Mouse (Mus musculus) c-Kit-negative CD71-positive TER-119-positive erythroid progenitor cells, embryonic 14.5 days (primary cell): ENCODE results near the gene Hdac9.
"Not testable (repeated sequence)": the region's sequence is repeated elsewhere in the genome, so short reads cannot be mapped to it uniquely, and the experiment has no call there.

ENCODE experiments used
- DNase-seq: peaks from one replicate; pipeline ENCODE4 v3.0.0-alpha.2; 2013; ENCODE audit warnings: low read depth, low spot score

The Hdac9 gene

GRCm38 (mm10) chr12:34495940-34496339 is 421.0 kb downstream of the Hdac9 start:
- DNase-seq = no peak

- no peak for DNase-seq
Measured at GRCm38 (mm10) chr12:34489629-34490028, 427.3 kb downstream of the Hdac9 start.

GRCm38 (mm10) chr12:34487666-34488065 is 429.2 kb downstream of the Hdac9 start:
- DNase-seq = no peak

GRCm38 (mm10) chr12:34487021-34487420 is 429.9 kb downstream of the Hdac9 start:
- no peak for DNase-seq

- DNase-seq = no peak
Measured at GRCm38 (mm10) chr12:34486016-34486415, 430.9 kb downstream of the Hdac9 start.

- DNase-seq = no peak
Measured at GRCm38 (mm10) chr12:34481702-34482101, 435.2 kb downstream of the Hdac9 start.

- no peak for DNase-seq
Measured at GRCm38 (mm10) chr12:34472949-34473651, 443.8 kb downstream of the Hdac9 start.

- DNase-seq = no peak
Measured at GRCm38 (mm10) chr12:34472542-34472941, 444.4 kb downstream of the Hdac9 start.

- no peak for DNase-seq
Measured at GRCm38 (mm10) chr12:34461728-34462127, 455.2 kb downstream of the Hdac9 start.

GRCm38 (mm10) chr12:34452643-34453042 is 464.3 kb downstream of the Hdac9 start:
- no peak for DNase-seq

- no peak for DNase-seq
Measured at GRCm38 (mm10) chr12:34451198-34451597, 465.7 kb downstream of the Hdac9 start.

- DNase-seq = not testable (repeated sequence)
Measured at GRCm38 (mm10) chr12:34444724-34445123, 472.2 kb downstream of the Hdac9 start.

GRCm38 (mm10) chr12:34440930-34441329 is 476.0 kb downstream of the Hdac9 start:
- no peak for DNase-seq

GRCm38 (mm10) chr12:34432919-34433318 is 484.0 kb downstream of the Hdac9 start:
- DNase-seq = no peak

GRCm38 (mm10) chr12:34432461-34432860 is 484.4 kb downstream of the Hdac9 start:
- DNase-seq = no peak

GRCm38 (mm10) chr12:34431832-34432231 is 485.1 kb downstream of the Hdac9 start:
- DNase-seq = no peak

- no peak for DNase-seq
Measured at GRCm38 (mm10) chr12:34425468-34425867, 491.4 kb downstream of the Hdac9 start.

GRCm38 (mm10) chr12:34408139-34408538 is 508.8 kb downstream of the Hdac9 start:
- DNase-seq = no peak

GRCm38 (mm10) chr12:34407143-34407542 is 509.8 kb downstream of the Hdac9 start:
- no peak for DNase-seq

- DNase-seq = no peak
Measured at GRCm38 (mm10) chr12:34402065-34402464, 514.8 kb downstream of the Hdac9 start.

GRCm38 (mm10) chr12:34398611-34399010 is 518.3 kb downstream of the Hdac9 start:
- no peak for DNase-seq

GRCm38 (mm10) chr12:34394342-34394741 is 522.6 kb downstream of the Hdac9 start:
- no peak for DNase-seq

- DNase-seq = no peak
Measured at GRCm38 (mm10) chr12:34379681-34380080, 537.2 kb downstream of the Hdac9 start.

GRCm38 (mm10) chr12:34378637-34379036 is 538.3 kb downstream of the Hdac9 start:
- no peak for DNase-seq
